Mouse (Mus musculus): ENCODE results near the gene Lrrc45. TPM values are rescaled to one million over a fixed set of nuclear protein-coding genes. Genes with fewer than 3 reads are reported as not detected.
A peak's percentile ranks its signal among the peaks of the same experiment; 100 is the strongest.
"Not testable (repeated sequence)": the region's sequence is repeated elsewhere in the genome, so short reads cannot be mapped to it uniquely, and the experiment has no call there.

The Lrrc45 gene
- polyA plus RNA-seq, 1 experiment: 114 TPM

DNA sequence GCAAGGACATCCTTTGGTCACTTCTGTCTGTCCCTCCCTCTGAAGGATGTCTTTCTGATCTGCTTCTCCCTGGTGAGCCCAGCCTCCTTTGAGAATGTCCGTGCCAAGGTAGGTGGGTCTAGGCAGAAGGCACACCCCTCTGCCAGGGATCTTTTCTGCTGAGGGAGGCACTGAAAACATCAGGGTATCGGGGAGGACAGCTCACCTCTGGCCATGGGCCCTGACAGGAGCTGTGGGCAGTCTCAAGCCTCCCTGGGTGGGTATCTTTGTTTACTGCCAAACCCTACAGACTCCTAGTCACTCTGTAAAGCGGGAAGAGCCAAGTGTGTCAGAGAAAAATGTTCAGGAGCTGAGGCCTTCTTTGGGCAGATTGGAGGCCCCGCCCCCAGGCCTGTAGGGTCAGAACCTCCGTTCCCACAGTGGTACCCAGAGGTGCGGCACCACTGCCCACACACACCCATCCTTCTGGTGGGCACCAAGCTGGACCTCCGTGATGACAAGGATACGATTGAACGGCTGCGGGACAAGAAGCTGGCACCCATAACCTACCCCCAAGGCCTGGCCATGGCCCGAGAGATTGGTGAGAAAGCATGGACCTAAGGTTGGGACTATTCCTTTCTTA, 9.1 kb downstream of the Lrrc45 start:
- H3K4me3 ChIP-seq (ENCODE audit: insufficient read depth, low read length): no peak overlapping the region

DNA sequence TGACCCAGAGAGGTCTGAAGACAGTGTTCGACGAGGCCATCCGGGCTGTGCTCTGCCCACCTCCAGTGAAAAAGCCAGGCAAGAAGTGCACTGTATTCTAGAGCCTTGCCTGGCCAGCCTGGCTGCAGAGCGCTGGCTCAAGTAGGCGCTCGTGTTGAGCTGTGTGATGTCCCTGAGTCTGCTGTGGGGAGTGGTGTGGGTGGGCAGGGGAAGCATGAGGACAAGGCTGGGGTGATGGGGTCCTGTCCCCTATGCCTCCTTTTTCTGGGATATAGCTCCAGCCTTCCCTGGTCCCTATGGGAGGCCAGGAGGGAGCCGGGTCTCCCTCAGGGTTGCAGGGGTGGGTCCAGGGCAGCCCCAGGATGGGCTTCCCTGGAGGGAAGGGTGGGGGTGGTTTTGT, 9.8 kb downstream of the Lrrc45 start:
- no peak overlapping the region for H3K4me3 ChIP-seq (ENCODE audit: insufficient read depth, low read length)
- TF ChIP-seq POLR2A (IDR thresholded peaks at IDR 0.05; ENCODE audit: extremely low read depth, insufficient read depth, low read length) (no peak), CTCF (IDR thresholded peaks at IDR 0.05; ENCODE audit: extremely low read depth, insufficient read depth, low read length) (no peak)
- no peaks in the 10 kb centered on the region for H3K4me1 ChIP-seq (ENCODE audit: control insufficient read depth, insufficient read depth, low read length)
- H3K27ac ChIP-seq (ENCODE audit: insufficient read depth, low read length): no peak overlapping the region

More for the DNA sequence above, 9.1 kb downstream of the Lrrc45 start:
- Histone ChIP-seq H3K4me1 (ENCODE audit: control insufficient read depth, insufficient read depth, low read length) (no peaks in the 10 kb centered on the region), H3K27ac (ENCODE audit: insufficient read depth, low read length) (no peak overlapping the region)
- TF ChIP-seq POLR2A (IDR thresholded peaks at IDR 0.05; ENCODE audit: extremely low read depth, insufficient read depth, low read length) (no peak), CTCF (IDR thresholded peaks at IDR 0.05; ENCODE audit: extremely low read depth, insufficient read depth, low read length) (no peak)

DNA sequence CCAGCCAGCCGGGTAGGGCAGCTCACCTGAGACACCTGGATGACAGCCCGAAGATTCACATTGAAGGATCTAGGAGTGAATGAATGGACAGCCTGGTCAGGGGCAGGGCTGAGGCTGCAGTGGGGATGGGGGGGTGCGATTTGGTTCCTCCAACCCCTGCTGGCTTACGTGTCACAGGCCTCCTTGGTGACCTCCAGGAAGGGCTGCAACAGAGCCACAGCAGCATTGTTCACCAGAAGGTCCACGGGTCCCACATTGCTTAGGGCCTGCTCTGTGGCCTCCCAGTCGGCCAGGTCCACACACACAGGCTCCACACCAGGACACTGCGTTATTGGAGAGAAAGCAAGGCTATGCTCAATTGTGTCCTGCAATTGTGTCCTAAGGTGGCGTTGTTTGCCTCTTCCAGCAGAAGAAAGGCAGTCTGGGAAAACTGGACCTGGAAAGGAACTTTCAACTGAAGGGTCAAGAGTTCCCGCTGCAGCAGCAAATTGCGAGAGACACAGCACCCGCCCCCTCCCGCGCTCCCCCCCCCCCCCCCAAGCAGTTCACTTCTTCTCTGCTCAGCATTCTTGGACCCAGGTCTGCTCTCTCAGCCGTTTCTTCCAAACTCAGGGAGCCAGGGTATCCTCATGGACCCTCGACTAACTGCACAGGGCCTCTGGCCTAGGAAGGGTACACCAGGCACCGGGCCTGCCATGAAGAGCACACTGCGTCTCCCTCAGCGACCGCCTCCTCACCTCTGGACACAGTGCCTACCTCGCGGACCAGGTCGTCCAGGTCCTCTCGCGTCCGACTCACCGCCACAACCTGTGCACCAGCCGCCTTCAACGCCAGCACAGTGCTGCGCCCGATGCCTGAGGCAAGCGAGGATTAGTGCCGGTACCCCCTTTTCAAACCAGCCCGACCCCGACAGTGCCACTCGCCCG, 12.8 kb downstream of the Lrrc45 start:
- Histone ChIP-seq H3K27ac (ENCODE audit: insufficient read depth, low read length) (no peak overlapping the region), H3K4me1 (ENCODE audit: control insufficient read depth, insufficient read depth, low read length) (no peaks in the 10 kb centered on the region), H3K4me3 (ENCODE audit: insufficient read depth, low read length) (peak overlapping the region; percentile 45)
- no peak for TF ChIP-seq CTCF (IDR thresholded peaks at IDR 0.05; ENCODE audit: extremely low read depth, insufficient read depth, low read length)

DNA sequence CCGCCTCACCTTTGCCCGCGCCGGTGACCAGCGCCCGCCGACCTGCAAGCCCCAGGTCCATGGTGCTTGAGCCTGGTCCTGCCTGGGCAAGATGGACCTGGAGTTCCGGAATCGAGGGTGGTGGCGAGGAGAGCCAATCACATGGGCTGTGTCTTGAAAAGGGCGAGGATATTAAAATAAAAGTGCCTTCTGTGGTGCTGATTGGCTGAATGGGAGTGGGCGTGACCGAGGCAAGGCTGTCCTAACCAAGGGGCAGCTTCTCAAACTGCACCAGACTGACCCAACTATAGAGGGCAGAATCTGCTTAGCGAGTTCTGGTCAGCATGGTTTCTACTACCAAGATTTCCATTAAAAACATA, 13.4 kb downstream of the Lrrc45 start, which contains the start of gene Dcxr:
Gene Dcxr, minus strand, starts transcription at position 113 of the 359 bp plus-strand sequence.
- H3K4me1 ChIP-seq (ENCODE audit: control insufficient read depth, insufficient read depth, low read length): no peaks in the 10 kb centered on the region
- no peak within 1 kb of the TSS for H3K27ac ChIP-seq (ENCODE audit: insufficient read depth, low read length)
- peak within 1 kb of the TSS; percentile 45 for H3K4me3 ChIP-seq (ENCODE audit: insufficient read depth, low read length)
- TF ChIP-seq POLR2A (IDR thresholded peaks at IDR 0.05; ENCODE audit: extremely low read depth, insufficient read depth, low read length) (peak; percentile 42; the same call in 1 of the 2 replicates), CTCF (IDR thresholded peaks at IDR 0.05; ENCODE audit: extremely low read depth, insufficient read depth, low read length) (peak; percentile 48; the same call in 1 of the 2 replicates)

DNA sequence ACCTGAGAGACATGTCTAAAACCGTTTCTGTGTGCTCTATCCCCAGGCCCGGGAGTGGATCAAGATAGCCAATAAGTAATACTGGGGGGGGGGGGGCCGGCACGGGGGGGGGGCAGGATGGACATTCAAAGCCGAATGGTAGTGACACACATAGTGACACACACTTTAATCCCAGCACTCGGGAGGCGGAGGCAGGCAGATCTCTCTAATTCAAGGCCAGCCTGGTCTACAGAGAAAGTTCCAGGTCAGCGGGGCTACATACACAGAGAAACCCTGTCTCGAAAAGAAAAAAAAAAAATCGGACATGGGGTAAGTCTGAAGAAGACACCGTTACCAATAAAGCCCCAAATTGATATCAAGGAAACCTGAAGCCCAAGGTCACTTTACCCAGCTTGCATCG, 13.8 kb downstream of the Lrrc45 start:
- H3K4me3 ChIP-seq (ENCODE audit: insufficient read depth, low read length): no peak overlapping the region; the same call in 1 of the 2 replicates
- no peaks in the 10 kb centered on the region for H3K4me1 ChIP-seq (ENCODE audit: control insufficient read depth, insufficient read depth, low read length)
- no peak overlapping the region for H3K27ac ChIP-seq (ENCODE audit: insufficient read depth, low read length)
- TF ChIP-seq POLR2A (IDR thresholded peaks at IDR 0.05; ENCODE audit: extremely low read depth, insufficient read depth, low read length) (no peak), CTCF (IDR thresholded peaks at IDR 0.05; ENCODE audit: extremely low read depth, insufficient read depth, low read length) (no peak)

DNA sequence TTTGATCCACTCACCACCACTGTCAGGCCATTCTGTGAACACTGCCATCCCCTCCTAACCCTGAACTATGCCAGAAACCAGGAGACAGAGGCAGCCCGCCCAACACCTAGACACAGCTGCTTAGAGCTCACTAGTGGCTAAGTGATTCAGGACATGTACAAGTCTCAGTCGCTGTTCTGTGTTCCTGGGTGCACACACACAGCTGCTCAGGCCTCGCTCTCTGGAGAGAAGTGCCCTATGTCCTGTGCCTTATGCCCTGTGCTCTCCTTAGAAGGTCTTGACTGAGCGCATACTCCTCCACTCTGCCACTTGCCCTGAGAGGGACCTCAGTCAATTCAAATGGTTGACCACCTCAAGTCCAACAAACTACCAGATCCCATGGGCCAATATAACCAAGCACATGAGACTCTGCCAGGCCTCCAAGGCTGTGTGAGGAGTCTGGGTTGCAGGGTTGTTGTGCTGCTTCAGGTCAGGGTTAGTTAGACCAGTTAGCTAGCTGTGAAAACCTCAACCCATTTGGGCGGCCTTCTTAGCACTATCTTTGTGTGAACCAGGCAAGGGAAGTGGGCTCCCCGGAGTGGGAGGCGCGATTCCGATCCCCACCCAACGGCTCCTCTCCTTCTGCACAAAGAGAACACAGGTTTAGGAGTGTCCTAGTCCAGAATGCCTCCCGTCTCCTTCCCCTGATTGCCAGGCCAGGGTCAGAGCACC, 15.0 kb downstream of the Lrrc45 start:
- H3K4me1 ChIP-seq (ENCODE audit: control insufficient read depth, insufficient read depth, low read length): no peaks in the 10 kb centered on the region
- TF ChIP-seq CTCF (IDR thresholded peaks at IDR 0.05; ENCODE audit: extremely low read depth, insufficient read depth, low read length): no peak
- TF ChIP-seq POLR2A (IDR thresholded peaks at IDR 0.05; ENCODE audit: extremely low read depth, insufficient read depth, low read length): no peak
- no peak overlapping the region for H3K27ac ChIP-seq (ENCODE audit: insufficient read depth, low read length)
- no peak overlapping the region for H3K4me3 ChIP-seq (ENCODE audit: insufficient read depth, low read length)

DNA sequence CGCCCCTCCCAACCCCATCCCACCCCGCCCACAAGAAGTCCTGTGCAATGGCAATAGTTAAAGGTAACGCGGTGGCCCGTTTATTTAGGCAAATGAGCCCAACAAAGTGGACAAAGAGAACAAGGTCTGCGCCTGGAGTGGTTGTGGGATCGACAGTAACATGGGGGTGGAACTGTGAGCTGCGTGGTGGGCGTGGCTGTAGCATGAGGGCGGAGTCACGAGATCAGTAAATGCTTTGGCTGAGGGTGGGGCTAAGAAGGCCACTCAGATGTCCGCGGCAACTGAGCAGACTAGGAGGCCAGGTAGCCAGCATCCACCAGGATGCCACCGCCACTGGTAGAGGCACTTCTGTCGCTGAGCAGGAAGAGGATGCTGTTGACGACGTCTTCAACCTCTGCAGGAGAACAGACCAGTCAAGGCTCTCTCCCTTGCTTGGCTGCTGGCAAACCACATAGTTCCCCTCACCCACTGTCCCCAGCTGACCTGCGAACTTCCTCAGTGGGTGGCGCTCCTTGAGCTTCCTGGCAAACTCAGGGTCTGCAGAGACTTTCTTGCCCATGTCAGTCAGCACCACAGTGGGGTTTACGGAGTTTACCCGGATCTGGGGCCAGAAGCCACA, 15.8 kb downstream of the Lrrc45 start:
- not testable (repeated sequence) for H3K27ac ChIP-seq (ENCODE audit: insufficient read depth, low read length); H3K4me3 ChIP-seq (ENCODE audit: insufficient read depth, low read length)

DNA sequence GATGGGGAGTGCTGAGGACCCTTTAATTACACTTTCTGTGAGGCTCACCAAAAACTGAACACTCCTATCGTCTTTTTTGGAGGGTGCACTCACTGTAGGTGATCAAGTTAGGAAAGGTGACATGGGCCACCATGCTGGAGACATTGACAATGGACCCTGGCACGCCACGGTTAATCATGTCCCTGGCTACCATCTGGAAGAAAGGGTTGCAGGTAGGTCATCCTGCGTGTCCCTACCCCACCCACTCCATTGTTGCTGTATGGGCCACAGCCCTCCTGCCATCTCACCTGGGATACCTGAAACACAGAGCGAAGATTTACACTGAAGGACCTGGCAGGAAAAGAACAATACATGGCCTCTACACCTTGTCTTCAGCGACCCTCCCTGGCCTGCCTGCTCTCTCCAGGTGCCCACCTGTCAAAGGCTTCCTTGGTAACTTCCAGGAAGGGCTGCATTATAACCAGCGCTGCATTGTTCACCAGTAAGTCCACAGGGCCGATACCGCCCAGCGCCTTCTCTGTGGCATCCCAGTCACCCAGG, 16.7 kb downstream of the Lrrc45 start:
- no peaks in the 10 kb centered on the region for H3K4me1 ChIP-seq (ENCODE audit: control insufficient read depth, insufficient read depth, low read length)
- no peak overlapping the region for H3K27ac ChIP-seq (ENCODE audit: insufficient read depth, low read length)
- H3K4me3 ChIP-seq (ENCODE audit: insufficient read depth, low read length): no peak overlapping the region
- no peak for TF ChIP-seq CTCF (IDR thresholded peaks at IDR 0.05; ENCODE audit: extremely low read depth, insufficient read depth, low read length)

More for the DNA sequence above, 15.8 kb downstream of the Lrrc45 start:
- H3K4me1 ChIP-seq (ENCODE audit: control insufficient read depth, insufficient read depth, low read length): not testable (repeated sequence)

DNA sequence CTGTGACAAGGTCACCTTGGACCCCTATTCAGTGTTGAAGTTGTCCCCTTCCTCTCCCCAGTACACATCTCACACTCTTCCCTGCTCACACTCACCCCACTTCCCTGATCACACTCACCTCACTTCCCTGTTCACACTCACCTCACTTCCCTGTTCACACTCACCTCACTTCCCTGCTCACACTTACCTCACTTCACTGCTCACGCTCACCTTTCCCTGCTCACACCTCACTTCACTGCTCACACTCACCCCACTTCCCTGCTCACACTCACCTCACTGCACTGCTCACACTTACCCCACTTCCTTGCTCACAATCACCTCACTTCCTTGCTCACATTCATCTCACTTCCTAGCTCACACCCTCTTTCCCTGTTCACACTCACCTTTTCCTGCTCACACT, 17.7 kb downstream of the Lrrc45 start:
- no peak overlapping the region for H3K27ac ChIP-seq (ENCODE audit: insufficient read depth, low read length)
- no peaks in the 10 kb centered on the region for H3K4me1 ChIP-seq (ENCODE audit: control insufficient read depth, insufficient read depth, low read length)
- TF ChIP-seq CTCF (IDR thresholded peaks at IDR 0.05; ENCODE audit: extremely low read depth, insufficient read depth, low read length) (no peak), POLR2A (IDR thresholded peaks at IDR 0.05; ENCODE audit: extremely low read depth, insufficient read depth, low read length) (no peak)
- no peak overlapping the region for H3K4me3 ChIP-seq (ENCODE audit: insufficient read depth, low read length)
